Mouse (Mus musculus): ENCODE results near the gene Akap13. TPM values are rescaled to one million over a fixed set of nuclear protein-coding genes. Genes with fewer than 3 reads are reported as not detected.

Gene Akap13
- polyA plus RNA-seq (2015; fragmentation: Nextera tagmentation; extraction: Ambion mirVana) = 17.1 and 19.2 TPM in 2 replicates

GRCm38 (mm10) chr7:75455223-75456151, at the start of gene Akap13:
Akap13 (plus strand) TSS chr7:75455534.
- no peaks in the 10 kb centered on the region for H3K36me3 ChIP-seq
- peak within 1 kb of the TSS; percentile 76 for H3K4me2 ChIP-seq (replicated peaks)
- under 1% methylated on average over 76 of the region's 94 CpGs for WGBS
- ATAC-seq = peak; percentile 99
- H3K27me3 ChIP-seq = no peaks in the 10 kb centered on the region
- peak within 1 kb of the TSS; percentile 70 for H3K4me3 ChIP-seq (replicated peaks)
- H3K4me1 ChIP-seq (replicated peaks) = peaks cover 9% of the 10 kb centered on the region
- H3K9ac ChIP-seq (replicated peaks) = peak within 1 kb of the TSS; percentile 78
- H3K9me3 ChIP-seq = no peaks in the 10 kb centered on the region
- H3K27ac ChIP-seq = peak within 1 kb of the TSS; percentile 93

GRCm38 (mm10) chr7:75410641-75411040, 44.7 kb upstream of the Akap13 start:
- no peak overlapping the region for H3K4me2 ChIP-seq (replicated peaks)
- ATAC-seq = no peak
- H3K9ac ChIP-seq (replicated peaks) = no peak overlapping the region
- H3K36me3 ChIP-seq = no peaks in the 10 kb centered on the region
- no peak overlapping the region for H3K27ac ChIP-seq
- no peaks in the 10 kb centered on the region for H3K9me3 ChIP-seq
- H3K4me3 ChIP-seq (replicated peaks) = no peak overlapping the region
- no peaks in the 10 kb centered on the region for H3K4me1 ChIP-seq (replicated peaks)
- H3K27me3 ChIP-seq = no peaks in the 10 kb centered on the region
- 91% methylated on average over 3 of the region's 3 CpGs for WGBS

- Histone ChIP-seq H3K4me1 (replicated peaks) (no peaks in the 10 kb centered on the region), H3K4me2 (replicated peaks) (no peak overlapping the region), H3K9ac (replicated peaks) (no peak overlapping the region), H3K27ac (no peak overlapping the region), H3K27me3 (no peaks in the 10 kb centered on the region), H3K9me3 (no peaks in the 10 kb centered on the region), H3K4me3 (replicated peaks) (no peak overlapping the region), H3K36me3 (no peaks in the 10 kb centered on the region)
- WGBS = 77% methylated on average over 6 of the region's 6 CpGs
- no peak for ATAC-seq
Observed at GRCm38 (mm10) chr7:75411226-75411625, 44.1 kb upstream of the Akap13 start.

GRCm38 (mm10) chr7:75412011-75412510, 43.3 kb upstream of the Akap13 start:
- ATAC-seq = no peak
- WGBS = 87% methylated on average over 10 of the region's 10 CpGs
- Histone ChIP-seq H3K9ac (replicated peaks) (no peak overlapping the region), H3K4me2 (replicated peaks) (no peak overlapping the region), H3K27me3 (no peaks in the 10 kb centered on the region), H3K36me3 (no peaks in the 10 kb centered on the region), H3K4me1 (replicated peaks) (no peaks in the 10 kb centered on the region), H3K9me3 (no peaks in the 10 kb centered on the region), H3K27ac (no peak overlapping the region), H3K4me3 (replicated peaks) (no peak overlapping the region)

GRCm38 (mm10) chr7:75412568-75412967, 42.8 kb upstream of the Akap13 start:
- H3K27me3 ChIP-seq = no peaks in the 10 kb centered on the region
- H3K9ac ChIP-seq (replicated peaks) = no peak overlapping the region
- ATAC-seq = no peak
- WGBS = 81% methylated on average over 2 of the region's 2 CpGs
- H3K27ac ChIP-seq = no peak overlapping the region
- no peaks in the 10 kb centered on the region for H3K4me1 ChIP-seq (replicated peaks)
- H3K4me3 ChIP-seq (replicated peaks) = no peak overlapping the region
- no peaks in the 10 kb centered on the region for H3K36me3 ChIP-seq
- no peaks in the 10 kb centered on the region for H3K9me3 ChIP-seq
- no peak overlapping the region for H3K4me2 ChIP-seq (replicated peaks)

- no peak overlapping the region for H3K27ac ChIP-seq
- H3K4me1 ChIP-seq (replicated peaks) = no peaks in the 10 kb centered on the region
- no peak overlapping the region for H3K9ac ChIP-seq (replicated peaks)
- no peak for ATAC-seq
- no peaks in the 10 kb centered on the region for H3K9me3 ChIP-seq
- H3K4me3 ChIP-seq (replicated peaks) = no peak overlapping the region
- H3K36me3 ChIP-seq = no peaks in the 10 kb centered on the region
- 36% methylated on average over 6 of the region's 6 CpGs for WGBS
- no peak overlapping the region for H3K4me2 ChIP-seq (replicated peaks)
- H3K27me3 ChIP-seq = no peaks in the 10 kb centered on the region
Observed at GRCm38 (mm10) chr7:75413903-75414302, 41.4 kb upstream of the Akap13 start.

GRCm38 (mm10) chr7:75414316-75414715, 41.0 kb upstream of the Akap13 start:
- H3K4me3 ChIP-seq (replicated peaks) = no peak overlapping the region
- H3K4me1 ChIP-seq (replicated peaks) = no peaks in the 10 kb centered on the region
- no peaks in the 10 kb centered on the region for H3K36me3 ChIP-seq
- no peaks in the 10 kb centered on the region for H3K27me3 ChIP-seq
- WGBS = 14% methylated on average over 3 of the region's 3 CpGs
- H3K9ac ChIP-seq (replicated peaks) = no peak overlapping the region
- H3K4me2 ChIP-seq (replicated peaks) = no peak overlapping the region
- ATAC-seq = no peak
- no peaks in the 10 kb centered on the region for H3K9me3 ChIP-seq
- H3K27ac ChIP-seq = no peak overlapping the region

- H3K4me2 ChIP-seq (replicated peaks) = no peak overlapping the region
- no peak for ATAC-seq
- no peaks in the 10 kb centered on the region for H3K4me1 ChIP-seq (replicated peaks)
- no peak overlapping the region for H3K4me3 ChIP-seq (replicated peaks)
- H3K27ac ChIP-seq = no peak overlapping the region
- H3K9ac ChIP-seq (replicated peaks) = no peak overlapping the region
- WGBS = 35% methylated on average over 4 of the region's 4 CpGs
- no peaks in the 10 kb centered on the region for H3K27me3 ChIP-seq
- no peaks in the 10 kb centered on the region for H3K9me3 ChIP-seq
- H3K36me3 ChIP-seq = no peaks in the 10 kb centered on the region
Observed at GRCm38 (mm10) chr7:75415166-75415881, 40.0 kb upstream of the Akap13 start.

- H3K9ac ChIP-seq (replicated peaks) = no peak overlapping the region
- H3K9me3 ChIP-seq = no peaks in the 10 kb centered on the region
- 87% methylated on average over 7 of the region's 7 CpGs for WGBS
- no peaks in the 10 kb centered on the region for H3K27me3 ChIP-seq
- ATAC-seq = no peak
- no peaks in the 10 kb centered on the region for H3K36me3 ChIP-seq
- no peaks in the 10 kb centered on the region for H3K4me1 ChIP-seq (replicated peaks)
- H3K27ac ChIP-seq = no peak overlapping the region
- no peak overlapping the region for H3K4me2 ChIP-seq (replicated peaks)
- no peak overlapping the region for H3K4me3 ChIP-seq (replicated peaks)
Observed at GRCm38 (mm10) chr7:75415882-75416585, 39.3 kb upstream of the Akap13 start.

GRCm38 (mm10) chr7:75420927-75421326, 34.4 kb upstream of the Akap13 start:
- no peak for ATAC-seq
- no peak overlapping the region for H3K9ac ChIP-seq (replicated peaks)
- no peak overlapping the region for H3K4me3 ChIP-seq (replicated peaks)
- H3K27ac ChIP-seq = no peak overlapping the region
- H3K36me3 ChIP-seq = no peaks in the 10 kb centered on the region
- H3K9me3 ChIP-seq = no peaks in the 10 kb centered on the region
- no peaks in the 10 kb centered on the region for H3K4me1 ChIP-seq (replicated peaks)
- H3K4me2 ChIP-seq (replicated peaks) = no peak overlapping the region
- WGBS = 89% methylated on average over 2 of the region's 2 CpGs
- H3K27me3 ChIP-seq = no peaks in the 10 kb centered on the region

- Histone ChIP-seq H3K4me3 (replicated peaks) (no peak overlapping the region), H3K9me3 (no peaks in the 10 kb centered on the region), H3K36me3 (no peaks in the 10 kb centered on the region), H3K4me1 (replicated peaks) (no peaks in the 10 kb centered on the region), H3K27me3 (no peaks in the 10 kb centered on the region), H3K4me2 (replicated peaks) (no peak overlapping the region), H3K9ac (replicated peaks) (no peak overlapping the region), H3K27ac (no peak overlapping the region)
- no peak for ATAC-seq
- WGBS = 69% methylated on average over 7 of the region's 7 CpGs
Observed at GRCm38 (mm10) chr7:75424121-75424520, 31.2 kb upstream of the Akap13 start.

GRCm38 (mm10) chr7:75427322-75427721, 28.0 kb upstream of the Akap13 start:
- Histone ChIP-seq H3K4me3 (replicated peaks) (no peak overlapping the region), H3K36me3 (no peaks in the 10 kb centered on the region), H3K4me2 (replicated peaks) (no peak overlapping the region), H3K9me3 (no peaks in the 10 kb centered on the region), H3K9ac (replicated peaks) (no peak overlapping the region), H3K27ac (no peak overlapping the region), H3K27me3 (no peaks in the 10 kb centered on the region), H3K4me1 (replicated peaks) (no peaks in the 10 kb centered on the region)
- WGBS = 79% methylated on average over 4 of the region's 4 CpGs
- ATAC-seq = no peak
